Mouse (Mus musculus): Measurements from ENCODE around the gene Ube2e2.

The Ube2e2 gene

DNA sequence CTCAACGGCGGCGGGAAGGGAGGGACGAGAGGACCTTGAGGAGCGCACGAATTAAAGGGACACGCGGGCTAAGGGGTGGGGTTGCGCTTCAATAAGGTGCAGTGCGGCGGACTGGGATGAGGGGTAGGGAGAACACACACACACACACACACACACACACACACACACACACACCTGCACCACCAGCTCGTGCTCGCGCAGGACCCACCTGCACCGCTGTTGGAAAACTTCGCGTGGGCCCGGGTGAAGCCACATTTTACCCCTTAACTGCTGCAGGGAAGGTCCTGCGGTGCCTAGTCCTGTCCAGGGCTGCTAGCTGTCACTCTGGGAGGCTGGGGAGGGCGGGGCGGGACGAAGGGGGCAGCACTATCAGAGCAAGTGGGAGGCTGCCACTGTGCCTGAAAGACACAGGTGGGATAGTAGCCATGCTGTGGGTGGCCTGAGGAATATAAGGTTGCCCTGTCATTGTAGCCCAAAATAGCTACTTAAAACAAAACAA, at the start of gene Ube2e2:
Gene Ube2e2, minus strand, starts transcription at position 321 of the 499 bp plus-strand sequence.
- DNase-seq = no peak

GRCm38 (mm10) chr14:18940068-18940467, 46.0 kb upstream of the Ube2e2 start:
- DNase-seq = no peak

DNA sequence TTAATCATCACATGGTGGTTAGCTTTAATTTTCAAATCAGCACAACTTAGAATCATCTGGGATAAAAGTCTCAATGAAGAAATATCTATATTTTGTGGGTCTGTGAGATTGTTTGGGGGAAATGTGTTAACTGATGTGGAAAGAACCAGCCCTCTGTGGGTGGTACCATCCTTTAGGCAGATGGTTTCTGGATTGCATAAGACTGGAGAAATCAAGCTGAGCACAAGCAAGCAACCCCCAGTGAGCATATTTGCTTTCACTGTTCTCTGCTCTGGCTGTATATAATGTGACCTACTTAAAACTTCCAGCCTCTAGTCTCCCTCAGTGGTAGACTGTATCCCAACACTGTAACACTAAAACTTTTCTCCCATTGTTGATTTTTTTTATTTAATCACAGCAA, 9.5 kb upstream of the Ube2e2 start:
- no peak for DNase-seq

DNA sequence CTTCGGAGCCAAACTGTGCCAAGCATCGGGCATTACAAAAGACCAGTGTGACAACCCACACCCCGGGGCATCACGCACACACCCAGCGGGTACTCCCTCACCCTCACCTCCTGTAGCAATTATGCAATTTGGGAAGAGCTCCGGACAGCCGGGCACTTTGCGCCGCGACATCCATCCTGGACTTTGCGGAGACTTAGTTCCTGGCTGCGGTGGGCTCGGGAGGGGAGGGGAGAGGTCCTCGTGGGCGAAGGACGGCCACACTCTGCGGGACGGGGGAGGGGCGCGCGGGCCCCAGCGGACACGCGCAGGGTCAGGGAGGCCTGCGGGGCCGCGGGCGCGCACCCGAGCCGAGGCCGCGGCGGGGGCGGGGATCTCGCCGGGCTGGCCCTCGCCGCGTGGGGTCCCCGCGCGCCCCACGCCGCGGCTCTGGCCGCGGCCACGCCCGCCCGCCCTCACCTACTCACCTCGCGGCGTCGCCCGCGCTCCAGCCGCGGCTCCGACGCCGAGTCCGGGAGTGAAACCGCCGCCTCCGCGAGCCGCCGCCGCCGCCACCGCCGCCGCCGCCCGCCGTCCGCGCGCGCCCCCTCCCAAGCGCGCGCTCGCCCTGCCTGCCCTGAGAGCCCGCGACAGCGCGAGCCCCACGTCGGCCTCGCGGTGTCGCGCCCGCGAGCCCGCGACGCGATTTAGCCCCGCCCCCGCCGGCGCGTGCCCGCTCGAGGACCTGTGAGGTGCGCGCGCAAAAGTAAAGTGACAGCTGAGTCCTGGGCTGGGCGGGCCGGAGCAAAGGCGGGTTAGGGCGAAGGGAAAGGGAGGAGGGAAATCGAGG, 733 bp downstream of the Ube2e2 start:
- peak; percentile 92 for DNase-seq

GRCm38 (mm10) chr14:18889571-18889970, 4.5 kb downstream of the Ube2e2 start:
- DNase-seq = peak; percentile 9

DNA sequence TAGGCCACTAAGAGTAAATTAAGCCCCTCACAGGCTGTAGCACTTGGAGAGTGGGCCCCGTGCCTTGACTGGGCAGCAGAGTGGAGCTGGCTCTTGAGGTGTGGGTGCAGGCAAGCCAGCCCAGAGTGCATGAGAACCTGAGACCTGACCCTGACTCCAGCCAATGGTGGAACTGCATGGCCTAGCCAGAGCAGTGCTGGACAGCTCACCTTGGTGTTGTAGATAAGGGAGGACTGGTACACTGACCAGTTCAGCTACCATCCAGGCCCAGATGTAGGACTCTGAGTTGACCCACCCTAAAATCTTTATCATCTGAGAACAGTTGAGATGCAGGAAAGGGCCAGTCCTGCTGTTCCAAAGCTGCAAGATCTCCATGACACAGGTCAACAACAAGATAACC, 11.6 kb downstream of the Ube2e2 start:
- DNase-seq = no peak

GRCm38 (mm10) chr14:18870716-18871115, 23.4 kb downstream of the Ube2e2 start:
- DNase-seq = no peak

DNA sequence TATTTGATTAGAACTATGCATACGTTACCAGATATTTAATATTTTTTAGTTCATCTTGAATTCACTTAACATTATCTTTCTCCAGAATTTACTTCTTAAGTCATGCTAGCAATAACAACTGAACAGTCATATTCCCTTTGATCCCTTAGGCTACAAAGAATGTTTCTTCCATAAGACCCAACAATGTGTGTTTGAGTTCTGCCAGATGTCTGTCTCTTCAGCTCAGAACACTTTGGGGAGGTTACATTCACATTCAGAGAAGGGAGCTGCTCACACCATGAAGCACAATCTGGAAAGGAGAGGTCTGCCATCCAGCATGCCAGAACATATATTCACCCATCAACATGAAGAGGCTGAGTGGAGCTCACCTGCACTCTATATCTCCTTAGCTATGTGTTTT, 65.4 kb downstream of the Ube2e2 start:
- no peak for DNase-seq

- no peak for DNase-seq
Observed at GRCm38 (mm10) chr14:18826753-18827152, 67.3 kb downstream of the Ube2e2 start.

DNA sequence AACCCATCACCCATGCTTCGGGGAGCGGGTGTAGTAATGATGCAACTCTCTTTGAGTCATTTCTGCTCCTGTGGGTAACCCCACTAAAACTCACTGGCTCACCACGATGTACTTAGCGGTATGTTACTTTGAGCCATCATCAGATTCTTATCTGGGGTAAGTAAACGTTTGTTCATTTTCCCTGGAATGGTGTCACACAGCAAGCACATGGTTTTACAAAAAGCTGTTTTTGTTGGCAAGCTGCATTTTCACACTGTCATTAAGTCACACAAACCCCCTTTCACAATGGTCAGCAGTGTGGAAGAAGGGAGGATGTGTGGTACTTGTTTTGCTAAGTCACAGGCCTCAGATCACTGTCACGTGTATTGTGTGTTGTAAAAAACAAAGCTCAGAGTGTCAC, 73.4 kb downstream of the Ube2e2 start:
- no peak for DNase-seq

DNA sequence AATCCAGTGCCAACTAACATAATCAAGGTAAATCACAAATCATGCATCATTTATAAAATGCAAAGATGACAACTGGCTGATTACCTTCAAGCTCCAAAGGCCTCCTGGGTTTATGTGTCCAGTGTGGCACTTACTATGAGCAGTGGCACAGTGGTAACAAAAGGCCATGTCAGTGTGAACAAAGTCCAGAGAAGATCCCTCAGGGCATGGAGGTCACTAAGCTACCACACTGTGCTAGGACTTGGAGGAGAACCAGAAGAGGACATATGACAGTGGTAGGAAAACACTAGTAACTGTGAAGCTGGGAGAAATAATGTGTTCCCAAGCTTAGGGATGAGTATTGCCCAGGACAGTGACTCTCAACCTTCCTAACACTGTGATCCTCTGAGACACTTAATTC, 97.2 kb downstream of the Ube2e2 start:
- DNase-seq = no peak

GRCm38 (mm10) chr14:18795787-18796186, 98.3 kb downstream of the Ube2e2 start:
- no peak for DNase-seq

DNA sequence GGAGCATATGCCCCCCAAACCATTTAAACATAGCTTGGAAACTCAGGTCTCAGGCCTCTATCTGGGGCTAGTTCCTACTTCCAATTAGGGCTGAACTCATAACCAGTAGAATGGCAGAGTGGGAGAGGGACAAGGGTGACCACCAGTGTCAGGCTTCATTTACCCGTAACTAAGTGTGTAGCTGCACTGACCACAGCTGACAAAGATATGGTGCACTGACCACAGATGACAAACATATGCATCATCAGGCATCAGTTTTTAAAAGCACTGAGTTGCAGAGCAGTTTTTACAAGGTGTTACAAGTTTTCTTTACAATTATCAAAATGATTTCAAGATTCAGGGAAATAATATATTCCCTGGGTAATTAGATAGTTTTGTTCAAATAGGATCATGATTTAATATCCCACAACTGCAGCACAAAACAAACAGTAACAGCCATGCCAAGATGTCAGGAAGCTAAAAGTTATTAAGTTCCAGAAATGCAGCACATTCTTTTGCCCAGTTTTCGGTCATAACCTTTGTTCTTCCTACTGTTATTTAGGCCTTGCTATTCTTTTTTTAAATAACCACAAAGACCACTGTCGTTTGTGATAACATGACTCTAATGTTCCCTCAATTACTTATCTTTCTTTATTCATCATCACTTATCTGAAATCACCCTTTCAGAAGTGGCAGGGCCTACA, 114.9 kb downstream of the Ube2e2 start:
- DNase-seq = no peak

- DNase-seq = no peak
Observed at GRCm38 (mm10) chr14:18778241-18778640, 115.8 kb downstream of the Ube2e2 start.

GRCm38 (mm10) chr14:18776132-18776531, 117.9 kb downstream of the Ube2e2 start:
- no peak for DNase-seq

DNA sequence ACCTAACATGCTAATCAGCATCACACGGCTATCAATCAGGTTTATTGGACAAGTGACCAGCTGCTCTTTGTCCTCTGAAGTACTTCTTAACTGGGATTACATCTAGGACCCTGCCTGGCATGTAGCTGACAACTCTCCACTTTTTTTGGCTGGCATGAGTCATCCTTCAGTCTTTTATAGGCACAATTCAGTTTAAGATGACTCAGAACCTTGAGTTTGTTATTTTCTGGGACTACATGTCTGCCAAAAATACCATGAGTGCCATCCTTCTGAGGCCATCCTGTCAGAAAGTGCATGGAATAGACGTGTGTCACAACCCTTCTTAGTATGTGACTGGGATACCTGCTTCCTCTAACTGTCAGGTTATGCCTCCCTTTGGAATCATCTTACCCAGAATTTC, 120.3 kb downstream of the Ube2e2 start:
- no peak for DNase-seq

GRCm38 (mm10) chr14:18759601-18760356, 134.3 kb downstream of the Ube2e2 start:
- DNase-seq = no peak

DNA sequence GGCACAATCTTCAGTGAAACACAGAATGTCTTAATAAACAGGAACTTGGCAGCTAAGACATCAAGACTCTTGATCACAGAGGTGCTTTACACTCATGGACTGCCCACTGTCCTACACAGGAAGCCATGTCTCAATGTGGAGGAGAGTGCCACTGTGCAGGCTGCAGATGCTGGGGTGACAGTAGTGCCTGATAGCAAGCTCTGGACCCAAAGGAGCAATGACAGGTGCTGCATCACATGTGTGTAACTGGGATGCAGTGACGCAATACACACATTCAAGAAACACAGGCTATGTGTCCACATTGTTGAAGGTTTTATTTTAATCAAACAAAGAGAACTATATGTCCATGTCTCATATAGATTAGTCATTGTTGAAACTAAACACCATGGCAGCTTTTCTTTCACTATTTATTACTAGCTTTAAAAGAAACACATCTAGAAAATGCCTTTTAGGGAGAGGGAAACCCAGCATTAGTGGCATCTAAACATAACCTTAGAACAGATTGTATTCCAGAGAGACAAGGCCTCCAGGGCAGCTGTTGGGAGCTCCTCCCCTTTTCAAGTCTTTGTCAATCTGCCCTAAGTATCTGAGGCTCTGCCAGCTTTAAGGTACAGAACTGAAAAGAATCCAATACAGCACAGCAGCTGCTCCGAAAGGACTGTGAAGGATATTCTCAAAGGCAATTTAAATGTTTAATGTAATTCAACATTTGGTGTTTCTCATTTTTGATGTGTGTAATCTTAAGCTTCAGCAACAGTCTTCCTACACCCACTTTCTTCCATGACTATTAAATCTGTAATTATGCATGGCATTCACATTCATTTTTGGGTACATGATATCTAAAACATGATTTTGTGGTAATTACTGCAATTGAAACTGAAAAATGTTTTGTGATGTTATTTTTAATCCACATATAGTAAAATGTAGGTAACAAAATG, 135.2 kb downstream of the Ube2e2 start:
- DNase-seq = no peak

GRCm38 (mm10) chr14:18758003-18758402, 136.1 kb downstream of the Ube2e2 start:
- DNase-seq = no peak

DNA sequence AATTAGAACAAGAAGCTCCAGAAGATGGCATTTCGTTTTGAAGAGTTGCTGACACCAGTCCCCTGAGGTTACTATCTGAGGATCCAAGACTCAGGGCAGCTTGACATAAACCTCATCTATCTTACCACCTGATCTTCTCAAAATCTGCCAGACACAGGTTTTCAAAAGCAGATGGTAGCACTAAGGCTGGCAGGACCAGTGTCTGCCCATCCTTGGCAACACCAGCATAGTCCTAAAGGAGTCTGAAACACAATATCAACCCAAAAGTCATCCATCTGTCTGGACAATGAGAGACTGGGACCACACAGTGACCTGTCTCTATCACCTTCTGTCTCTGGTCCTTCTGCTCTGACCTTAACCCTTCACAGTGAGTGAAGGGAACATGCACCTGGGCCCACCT, 138.7 kb downstream of the Ube2e2 start:
- DNase-seq = no peak

DNA sequence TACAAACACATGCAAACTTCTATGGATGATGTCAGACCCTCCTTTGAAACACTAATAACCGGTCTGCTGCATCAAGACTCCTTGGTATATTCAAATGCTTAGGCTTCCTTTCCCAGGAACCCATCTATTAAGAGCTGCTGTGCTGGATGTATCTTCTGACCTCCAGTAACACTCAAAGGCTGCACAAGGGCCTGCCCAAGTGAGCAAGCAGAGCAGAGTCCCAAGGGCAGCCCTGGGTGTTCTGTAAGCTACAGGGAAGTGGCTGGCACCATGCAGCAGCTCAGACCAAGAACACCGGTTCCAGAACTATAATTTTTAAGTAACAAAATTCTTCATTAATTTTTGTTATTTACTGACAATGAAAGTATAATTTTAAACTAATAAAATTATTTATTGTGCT, 139.5 kb downstream of the Ube2e2 start:
- no peak for DNase-seq

DNA sequence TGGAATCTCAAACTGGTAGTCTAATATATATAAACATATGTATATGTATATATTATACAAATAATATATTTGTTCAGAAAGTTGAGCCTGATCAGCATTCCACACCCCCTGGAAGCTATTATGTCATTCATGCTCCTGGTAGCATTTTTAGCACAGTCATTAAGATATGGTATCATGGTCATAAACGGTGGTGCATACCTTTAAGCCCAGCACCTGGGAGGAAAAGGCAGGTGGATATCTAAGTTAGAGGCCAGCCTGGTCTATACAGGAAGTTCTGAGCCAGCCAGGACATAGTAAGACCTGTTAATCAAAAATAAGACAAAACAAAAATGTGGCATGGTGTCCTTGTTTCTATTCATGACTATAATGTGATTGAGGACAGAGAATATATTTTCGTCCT, 140.1 kb downstream of the Ube2e2 start:
- DNase-seq = no peak

All from right cerebral cortex, postnatal 14 days (tissue).